Mouse (Mus musculus) C2C12 (cell line): Measurements from ENCODE around the gene Frmd6.

Experiments
- CTCF ChIP-seq: IDR thresholded peaks from one replicate; pipeline ENCODE4 v1.5.1; 2011; ENCODE audit not compliant: control insufficient read depth, insufficient read depth, insufficient read length
- FOSL1 ChIP-seq: IDR thresholded peaks from one replicate; pipeline ENCODE4 v1.8.0; 2011; ENCODE audit warnings: mild to moderate bottlenecking, low read length; ENCODE audit not compliant: poor library complexity, insufficient read depth, severe bottlenecking
- MAX ChIP-seq: IDR thresholded peaks from one replicate; pipeline ENCODE4 v1.6.1; 2011; ENCODE audit warnings: mild to moderate bottlenecking, control low read depth
- MYOD1 ChIP-seq: IDR thresholded peaks from one replicate; pipeline ENCODE4 v1.6.1; 2011; ENCODE audit warnings: low read depth; ENCODE audit not compliant: control insufficient read depth, insufficient read length
- MYOG ChIP-seq: IDR thresholded peaks from one replicate; pipeline ENCODE4 v1.6.1; 2011; ENCODE audit not compliant: control insufficient read depth, insufficient read length; ENCODE audit errors: extremely low read depth
- USF1 ChIP-seq: IDR thresholded peaks from one replicate; pipeline ENCODE4 v1.6.1; 2011; ENCODE audit warnings: low read depth, mild to moderate bottlenecking, control low read depth, moderate library complexity

DNA sequence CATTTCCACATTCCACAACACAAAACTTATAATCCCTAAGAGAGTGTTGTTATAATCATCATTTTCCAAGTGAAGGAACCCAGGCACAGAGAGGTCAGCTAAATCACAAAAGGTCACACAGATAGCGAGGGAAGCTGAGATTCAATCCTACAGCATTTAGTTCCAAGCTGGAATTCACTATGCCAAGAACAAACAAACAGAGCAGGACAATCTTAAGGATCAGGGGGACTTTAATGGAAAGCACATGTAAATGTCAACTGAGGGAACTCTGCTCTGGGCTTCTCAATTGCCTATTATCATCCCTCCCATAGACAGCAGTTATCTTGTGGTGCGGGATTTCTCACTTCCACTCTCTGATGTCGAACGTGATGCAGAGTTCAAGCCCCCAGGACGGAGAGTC is 17.8 kb upstream of the Frmd6 start:
- TF ChIP-seq CTCF = no peak
- TF ChIP-seq MYOG = no peak
- no peak for TF ChIP-seq USF1
- no peak for TF ChIP-seq MAX
- TF ChIP-seq FOSL1 = no peak
- no peak for TF ChIP-seq MYOD1
